Mouse (Mus musculus): ENCODE data around the gene Pdcl2. TPM values are rescaled to one million over a fixed set of nuclear protein-coding genes. Genes with fewer than 3 reads are reported as not detected.

Pdcl2 gene
- polyA plus RNA-seq, 1 experiment from 2014 or later = not detected

GRCm38 (mm10) chr5:76351537-76351936, 20.6 kb upstream of the Pdcl2 start:
- no peak overlapping the region for H3K9ac ChIP-seq (replicated peaks; ENCODE audit: low read depth, low read length)
- H3K4me2 ChIP-seq (replicated peaks; ENCODE audit: low read depth, low read length) = no peak overlapping the region
- H3K9me3 ChIP-seq (ENCODE audit: control insufficient read depth, low read depth, low read length) = no peaks in the 10 kb centered on the region
- H3K36me3 ChIP-seq (ENCODE audit: control insufficient read depth, insufficient read depth, low read length) = no peaks in the 10 kb centered on the region
- 78% methylated on average over 5 of the region's 5 CpGs for WGBS
- no peaks in the 10 kb centered on the region for H3K4me1 ChIP-seq (ENCODE audit: control insufficient read depth, insufficient read depth, low read length)
- no peak for ATAC-seq (ENCODE audit: insufficient number of reproducible peaks, insufficient read depth, low FRiP score, low read depth)
- no peak overlapping the region for H3K27ac ChIP-seq (ENCODE audit: low read length)
- no peaks in the 10 kb centered on the region for H3K27me3 ChIP-seq (ENCODE audit: control insufficient read depth, insufficient read depth, low read length)
- H3K4me3 ChIP-seq (ENCODE audit: low read depth, low read length) = no peak overlapping the region

- no peak overlapping the region for H3K27ac ChIP-seq (ENCODE audit: low read length)
- ATAC-seq (ENCODE audit: insufficient number of reproducible peaks, insufficient read depth, low FRiP score, low read depth) = no peak
- no peaks in the 10 kb centered on the region for H3K9me3 ChIP-seq (ENCODE audit: control insufficient read depth, low read depth, low read length)
- H3K36me3 ChIP-seq (ENCODE audit: control insufficient read depth, insufficient read depth, low read length) = no peaks in the 10 kb centered on the region
- H3K27me3 ChIP-seq (ENCODE audit: control insufficient read depth, insufficient read depth, low read length) = no peaks in the 10 kb centered on the region
- H3K4me3 ChIP-seq (ENCODE audit: low read depth, low read length) = no peak overlapping the region
- no peaks in the 10 kb centered on the region for H3K4me1 ChIP-seq (ENCODE audit: control insufficient read depth, insufficient read depth, low read length)
- WGBS = 49% methylated on average over 2 of the region's 2 CpGs
- H3K9ac ChIP-seq (replicated peaks; ENCODE audit: low read depth, low read length) = no peak overlapping the region
- no peak overlapping the region for H3K4me2 ChIP-seq (replicated peaks; ENCODE audit: low read depth, low read length)
Measured at GRCm38 (mm10) chr5:76346137-76346536, 15.2 kb upstream of the Pdcl2 start.

DNA sequence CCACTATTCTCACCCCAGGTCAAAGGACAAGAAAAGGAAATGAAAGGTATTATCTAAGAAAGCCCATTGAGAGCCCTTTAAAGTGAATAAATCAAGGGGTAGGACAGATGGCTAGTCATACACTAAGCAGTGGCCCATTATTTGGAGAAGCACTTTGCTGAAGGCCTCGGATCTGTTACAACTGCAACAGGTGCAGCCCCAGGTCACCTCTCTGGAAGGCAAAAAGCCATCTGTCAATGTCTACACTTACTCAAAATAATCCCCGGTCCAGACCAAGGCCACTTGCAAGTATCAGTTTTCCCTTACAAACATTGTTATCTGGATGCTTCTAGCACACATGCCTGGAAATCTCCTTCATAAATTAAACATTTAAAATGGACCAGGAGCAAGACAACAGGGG, 10.0 kb upstream of the Pdcl2 start:
- H3K36me3 ChIP-seq (ENCODE audit: control insufficient read depth, insufficient read depth, low read length) = no peaks in the 10 kb centered on the region
- ATAC-seq (ENCODE audit: insufficient number of reproducible peaks, insufficient read depth, low FRiP score, low read depth) = no peak
- WGBS = 4% methylated on average over 2 of the region's 2 CpGs

DNA sequence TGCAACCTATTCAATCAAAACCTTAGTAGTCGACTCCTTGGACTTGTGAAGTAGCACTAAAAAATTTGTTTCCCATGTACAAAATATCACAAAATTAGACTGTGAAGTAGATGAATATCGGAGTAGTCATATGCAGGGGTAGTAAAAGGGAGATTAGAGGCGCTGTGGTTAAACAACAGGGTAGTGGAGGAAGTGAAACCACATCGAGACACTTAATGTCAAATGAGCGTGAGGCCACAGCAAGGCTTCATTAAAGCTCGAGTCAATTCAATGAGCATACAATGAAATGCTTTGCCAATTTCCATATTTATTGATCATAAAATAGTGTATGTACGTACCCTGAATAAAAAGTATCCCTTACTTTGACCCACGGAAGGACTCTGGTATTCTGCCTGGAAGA, 6.1 kb upstream of the Pdcl2 start:
- H3K4me2 ChIP-seq (replicated peaks; ENCODE audit: low read depth, low read length) = no peak overlapping the region
- no peaks in the 10 kb centered on the region for H3K4me1 ChIP-seq (ENCODE audit: control insufficient read depth, insufficient read depth, low read length)
- no peak overlapping the region for H3K4me3 ChIP-seq (ENCODE audit: low read depth, low read length)
- no peaks in the 10 kb centered on the region for H3K36me3 ChIP-seq (ENCODE audit: control insufficient read depth, insufficient read depth, low read length)
- no peak overlapping the region for H3K27ac ChIP-seq (ENCODE audit: low read length)
- no peak for ATAC-seq (ENCODE audit: insufficient number of reproducible peaks, insufficient read depth, low FRiP score, low read depth)
- 86% methylated on average over 8 of the region's 8 CpGs for WGBS
- H3K9ac ChIP-seq (replicated peaks; ENCODE audit: low read depth, low read length) = no peak overlapping the region
- H3K9me3 ChIP-seq (ENCODE audit: control insufficient read depth, low read depth, low read length) = no peaks in the 10 kb centered on the region
- no peaks in the 10 kb centered on the region for H3K27me3 ChIP-seq (ENCODE audit: control insufficient read depth, insufficient read depth, low read length)

More for the DNA sequence above, 10.0 kb upstream of the Pdcl2 start:
- Histone ChIP-seq H3K9ac (replicated peaks; ENCODE audit: low read depth, low read length) (no peak overlapping the region), H3K27ac (ENCODE audit: low read length) (no peak overlapping the region), H3K4me3 (ENCODE audit: low read depth, low read length) (no peak overlapping the region), H3K9me3 (ENCODE audit: control insufficient read depth, low read depth, low read length) (no peaks in the 10 kb centered on the region), H3K4me1 (ENCODE audit: control insufficient read depth, insufficient read depth, low read length) (no peaks in the 10 kb centered on the region), H3K27me3 (ENCODE audit: control insufficient read depth, insufficient read depth, low read length) (no peaks in the 10 kb centered on the region), H3K4me2 (replicated peaks; ENCODE audit: low read depth, low read length) (no peak overlapping the region)

DNA sequence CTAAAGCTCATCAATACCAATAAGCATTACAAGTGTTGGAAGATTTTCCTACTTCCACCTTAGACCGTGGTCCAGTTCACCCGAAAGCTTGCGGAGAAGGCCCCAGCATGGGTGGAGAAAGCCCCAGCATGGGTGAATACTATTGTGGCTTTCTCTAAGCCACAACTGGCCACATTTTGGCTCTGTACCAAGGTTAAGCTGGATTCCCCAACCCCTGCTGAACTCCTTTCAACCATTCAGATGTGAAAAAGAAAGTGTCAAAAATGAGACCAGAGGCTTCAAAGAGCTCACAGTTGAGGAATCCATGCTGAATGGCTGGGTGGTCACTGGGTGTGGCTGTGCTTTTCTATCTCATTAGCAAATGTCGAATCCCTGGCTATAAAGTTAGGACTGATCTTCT, 2.9 kb upstream of the Pdcl2 start:
- no peak overlapping the region for H3K9ac ChIP-seq (replicated peaks; ENCODE audit: low read depth, low read length)

DNA sequence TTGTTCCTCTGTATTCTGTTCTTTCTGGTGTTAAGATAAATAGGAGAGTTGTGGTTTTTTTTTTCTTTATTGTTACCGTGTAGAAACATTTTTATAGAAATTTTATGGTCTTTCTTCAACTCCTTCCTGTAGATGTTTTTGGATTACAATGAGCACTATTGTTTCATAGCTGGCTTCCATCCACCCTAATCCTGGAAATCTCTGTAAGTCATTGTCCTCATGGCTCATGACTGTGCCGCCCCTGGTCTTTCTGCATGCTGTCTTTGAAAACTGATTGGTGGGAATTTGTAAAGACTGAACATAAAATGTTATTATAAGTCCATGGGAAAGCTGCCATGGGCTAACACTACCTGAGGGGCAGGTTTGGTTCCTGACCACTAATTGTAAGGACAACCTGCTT, 3.7 kb downstream of the Pdcl2 start:
- Histone ChIP-seq H3K4me2 (replicated peaks; ENCODE audit: low read depth, low read length) (no peak overlapping the region), H3K4me1 (ENCODE audit: control insufficient read depth, insufficient read depth, low read length) (no peaks in the 10 kb centered on the region), H3K9me3 (ENCODE audit: control insufficient read depth, low read depth, low read length) (no peaks in the 10 kb centered on the region), H3K9ac (replicated peaks; ENCODE audit: low read depth, low read length) (no peak overlapping the region), H3K4me3 (ENCODE audit: low read depth, low read length) (no peak overlapping the region), H3K27ac (ENCODE audit: low read length) (no peak overlapping the region), H3K36me3 (ENCODE audit: control insufficient read depth, insufficient read depth, low read length) (no peaks in the 10 kb centered on the region), H3K27me3 (ENCODE audit: control insufficient read depth, insufficient read depth, low read length) (no peaks in the 10 kb centered on the region)
- WGBS = 68% methylated on average over 2 of the region's 2 CpGs
- no peak for ATAC-seq (ENCODE audit: insufficient number of reproducible peaks, insufficient read depth, low FRiP score, low read depth)

More for the DNA sequence above, 2.9 kb upstream of the Pdcl2 start:
- Histone ChIP-seq H3K27me3 (ENCODE audit: control insufficient read depth, insufficient read depth, low read length) (no peaks in the 10 kb centered on the region), H3K4me1 (ENCODE audit: control insufficient read depth, insufficient read depth, low read length) (no peaks in the 10 kb centered on the region), H3K36me3 (ENCODE audit: control insufficient read depth, insufficient read depth, low read length) (no peaks in the 10 kb centered on the region), H3K27ac (ENCODE audit: low read length) (no peak overlapping the region), H3K4me3 (ENCODE audit: low read depth, low read length) (no peak overlapping the region), H3K9me3 (ENCODE audit: control insufficient read depth, low read depth, low read length) (no peaks in the 10 kb centered on the region), H3K4me2 (replicated peaks; ENCODE audit: low read depth, low read length) (no peak overlapping the region)
- ATAC-seq (ENCODE audit: insufficient number of reproducible peaks, insufficient read depth, low FRiP score, low read depth) = no peak
- 86% methylated on average over 4 of the region's 4 CpGs for WGBS

- WGBS = 86% methylated on average over 4 of the region's 4 CpGs
- H3K4me2 ChIP-seq (replicated peaks; ENCODE audit: low read depth, low read length) = no peak overlapping the region
- no peak overlapping the region for H3K9ac ChIP-seq (replicated peaks; ENCODE audit: low read depth, low read length)
- no peaks in the 10 kb centered on the region for H3K36me3 ChIP-seq (ENCODE audit: control insufficient read depth, insufficient read depth, low read length)
- H3K4me3 ChIP-seq (ENCODE audit: low read depth, low read length) = no peak overlapping the region
- H3K27ac ChIP-seq (ENCODE audit: low read length) = no peak overlapping the region
- no peaks in the 10 kb centered on the region for H3K4me1 ChIP-seq (ENCODE audit: control insufficient read depth, insufficient read depth, low read length)
- no peak for ATAC-seq (ENCODE audit: insufficient number of reproducible peaks, insufficient read depth, low FRiP score, low read depth)
- no peaks in the 10 kb centered on the region for H3K27me3 ChIP-seq (ENCODE audit: control insufficient read depth, insufficient read depth, low read length)
- H3K9me3 ChIP-seq (ENCODE audit: control insufficient read depth, low read depth, low read length) = no peaks in the 10 kb centered on the region
Measured at GRCm38 (mm10) chr5:76325113-76325512, 5.8 kb downstream of the Pdcl2 start.

- ATAC-seq (ENCODE audit: insufficient number of reproducible peaks, insufficient read depth, low FRiP score, low read depth) = no peak
- Histone ChIP-seq H3K9ac (replicated peaks; ENCODE audit: low read depth, low read length) (no peak overlapping the region), H3K9me3 (ENCODE audit: control insufficient read depth, low read depth, low read length) (no peaks in the 10 kb centered on the region), H3K4me1 (ENCODE audit: control insufficient read depth, insufficient read depth, low read length) (no peaks in the 10 kb centered on the region), H3K4me3 (ENCODE audit: low read depth, low read length) (no peak overlapping the region), H3K27me3 (ENCODE audit: control insufficient read depth, insufficient read depth, low read length) (no peaks in the 10 kb centered on the region), H3K4me2 (replicated peaks; ENCODE audit: low read depth, low read length) (no peak overlapping the region), H3K36me3 (ENCODE audit: control insufficient read depth, insufficient read depth, low read length) (no peaks in the 10 kb centered on the region), H3K27ac (ENCODE audit: low read length) (no peak overlapping the region)
- 53% methylated on average over 11 of the region's 11 CpGs for WGBS
Measured at GRCm38 (mm10) chr5:76321249-76322196, 9.4 kb downstream of the Pdcl2 start.

All from stomach, embryonic 14.5 days (tissue).